Mouse (Mus musculus): ENCODE results near the gene Pex16. TPM values are rescaled to one million over a fixed set of nuclear protein-coding genes. Genes with fewer than 3 reads are reported as not detected.

Pex16 gene
- total RNA-seq, 2 experiments from 2014 or later = 23.0 to 23.1 TPM

GRCm38 (mm10) chr2:92408309-92409045 lies 34.0 kb downstream of the Pex16 start:
- DNase-seq (ENCODE audit: low spot score in 2 of 2) = no peak

GRCm38 (mm10) chr2:92411705-92412104 lies 37.2 kb downstream of the Pex16 start:
- DNase-seq (ENCODE audit: low spot score in 2 of 2) = no peak

- DNase-seq (ENCODE audit: low spot score in 2 of 2) = no peak
Measured at GRCm38 (mm10) chr2:92421723-92422387, 47.4 kb downstream of the Pex16 start.

GRCm38 (mm10) chr2:92422388-92423135 lies 48.1 kb downstream of the Pex16 start:
- DNase-seq (ENCODE audit: low spot score in 2 of 2) = no peak

GRCm38 (mm10) chr2:92423156-92423555 lies 48.7 kb downstream of the Pex16 start:
- DNase-seq (ENCODE audit: low spot score in 2 of 2) = no peak

- DNase-seq (ENCODE audit: low spot score in 2 of 2) = peak; percentile 71 to 85
Measured at GRCm38 (mm10) chr2:92423702-92424461, 49.4 kb downstream of the Pex16 start.

GRCm38 (mm10) chr2:92424462-92425308 lies 50.2 kb downstream of the Pex16 start:
- peak in 1 of 2 experiments; percentile 53 for DNase-seq (ENCODE audit: low spot score in 2 of 2)

- no peak for DNase-seq (ENCODE audit: low spot score in 2 of 2)
Measured at GRCm38 (mm10) chr2:92425366-92425765, 50.9 kb downstream of the Pex16 start.

- peak in 1 of 2 experiments; percentile 47 for DNase-seq (ENCODE audit: low spot score in 2 of 2)
Measured at GRCm38 (mm10) chr2:92426426-92426825, 52.0 kb downstream of the Pex16 start.

- peak in 1 of 2 experiments; percentile 57 for DNase-seq (ENCODE audit: low spot score in 2 of 2)
Measured at GRCm38 (mm10) chr2:92427882-92428281, 53.4 kb downstream of the Pex16 start.

- no peak for DNase-seq (ENCODE audit: low spot score in 2 of 2)
Measured at GRCm38 (mm10) chr2:92430089-92430488, 55.6 kb downstream of the Pex16 start.

Small RNA genes lying within 50 kb of the gene (microRNA-seq; reads per million reads assigned to microRNA genes)
- gene Mir7000 = not detected

Other genes with a start within 250 kb of the Pex16 start
- under 1 TPM in 1 of 2 experiments, not detected in 1; 0.47 TPM for gene Large2, start 193 bp downstream of the Pex16 start, total RNA-seq (2021)
- 1 to 10 TPM; 1.8 to 2.6 TPM for gene 1700029I15Rik, start 7.9 kb downstream of the Pex16 start, total RNA-seq (2021)
- gene Mapk8ip1, start 26.6 kb downstream of the Pex16 start, total RNA-seq (2021) = 10 to 100 TPM; 41.2 to 41.5 TPM
- gene Cry2, start 59.4 kb downstream of the Pex16 start, total RNA-seq (2021) = 10 to 100 TPM; 47.6 to 59.3 TPM
- gene Slc35c1, start 85.9 kb downstream of the Pex16 start, total RNA-seq (2021) = 1 to 10 TPM; 7.8 to 9.8 TPM
- 1 to 10 TPM; 7.9 to 8.8 TPM for gene Chst1, start 225.0 kb downstream of the Pex16 start, total RNA-seq (2021)

Data from gastrocnemius, postnatal 4 days (tissue).